Mouse (Mus musculus) left cerebral cortex, postnatal 14 days (tissue): ENCODE results near the gene Tex2. TPM values are rescaled to one million over a fixed set of nuclear protein-coding genes. Genes with fewer than 3 reads are reported as not detected.
"Not testable (repeated sequence)": the region's sequence is repeated elsewhere in the genome, so short reads cannot be mapped to it uniquely, and the experiment has no call there.

Experiments used
- DNase-seq, 2 experiments: peaks; one replicate each; pipeline ENCODE4 v3.0.0; 2021 to 2022; ENCODE audit warnings: low spot score in 2 of 2, mixed read lengths in 1 of 2
- intact Hi-C: fragments of 180-260 bp; cut with DNase I; formaldehyde crosslinking; loops from one replicate; pipeline ENCODE4 v1.15.1; 2025
- total RNA-seq, 2 experiments: library from RNA; stranded (reverse); gene quantifications; 2 replicates each; pipeline ENCODE4 v1.2.3; 2021

The Tex2 gene
- total RNA-seq, 2 experiments from 2014 or later = 98.0 to 102 TPM

DNA sequence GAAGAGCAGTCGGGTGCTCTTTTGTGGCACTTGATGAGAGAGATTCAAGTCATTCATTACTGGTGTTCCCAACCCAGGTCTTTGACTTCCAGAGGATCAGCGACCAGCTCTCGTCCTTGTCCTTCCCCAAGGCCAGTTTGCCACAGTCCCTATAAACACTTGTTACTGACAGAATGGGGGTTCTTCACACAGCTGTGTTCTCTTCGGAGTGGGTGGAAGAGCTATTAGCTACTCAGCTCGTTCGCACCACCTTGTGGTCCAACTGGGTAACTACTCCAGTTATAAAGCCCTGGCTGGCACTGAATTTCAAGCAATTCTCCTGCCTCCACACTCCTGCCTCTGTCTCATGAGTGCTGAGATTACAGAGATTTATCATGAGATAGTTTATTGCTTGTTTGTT, 14.5 kb upstream of the Tex2 start:
- DNase-seq = peak; percentile 80 to 82
- intact Hi-C loops = loop anchor here (1.0 to 5.0 kb wide), 2 partner anchors 125 to 209 kb away; no protein-coding TSS in a partner anchor

DNA sequence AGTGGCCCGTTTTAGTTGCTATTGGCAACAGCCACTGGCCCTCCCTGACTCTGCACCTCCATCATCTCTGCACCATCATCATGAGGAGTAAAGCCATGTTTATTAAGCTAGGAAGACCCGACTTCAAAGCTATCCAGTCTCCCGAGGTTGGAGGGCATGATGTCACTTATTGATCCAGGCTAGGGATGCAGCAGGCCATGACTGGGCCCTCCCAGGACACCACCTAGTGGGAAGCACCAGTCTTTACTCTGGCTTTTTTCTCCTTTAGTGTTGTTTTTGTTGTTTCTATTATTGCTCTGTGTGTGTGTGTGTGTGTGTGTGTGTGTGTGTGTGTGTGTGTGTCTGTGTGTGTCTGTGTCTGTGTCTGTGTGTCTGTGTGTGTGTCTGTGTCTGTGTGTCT, 12.4 kb upstream of the Tex2 start:
- intact Hi-C loops = loop anchor here (5.0 kb wide), 1 partner anchor 123 kb away; no protein-coding TSS in a partner anchor
- no peak for DNase-seq

DNA sequence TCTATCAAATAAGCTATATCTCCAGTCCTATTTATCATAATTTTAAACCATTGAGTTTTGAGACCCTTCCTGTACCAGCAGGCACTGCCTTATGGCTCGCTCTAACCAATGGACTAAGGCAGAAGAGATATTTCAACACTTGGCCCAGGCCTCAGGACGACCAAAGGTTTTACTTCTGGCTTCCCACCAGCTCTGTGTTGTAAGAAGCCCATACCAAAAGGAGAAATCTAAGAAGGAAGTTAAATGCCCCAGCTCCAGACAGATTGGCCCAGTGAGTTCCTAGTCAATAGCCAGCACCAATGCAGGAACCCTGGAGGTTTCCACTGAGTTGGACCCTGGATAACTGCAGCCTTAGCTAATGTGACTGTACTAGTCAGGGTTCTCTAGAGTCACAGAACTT, 10.4 kb upstream of the Tex2 start:
- DNase-seq = no peak
- intact Hi-C loops = no loop called here

DNA sequence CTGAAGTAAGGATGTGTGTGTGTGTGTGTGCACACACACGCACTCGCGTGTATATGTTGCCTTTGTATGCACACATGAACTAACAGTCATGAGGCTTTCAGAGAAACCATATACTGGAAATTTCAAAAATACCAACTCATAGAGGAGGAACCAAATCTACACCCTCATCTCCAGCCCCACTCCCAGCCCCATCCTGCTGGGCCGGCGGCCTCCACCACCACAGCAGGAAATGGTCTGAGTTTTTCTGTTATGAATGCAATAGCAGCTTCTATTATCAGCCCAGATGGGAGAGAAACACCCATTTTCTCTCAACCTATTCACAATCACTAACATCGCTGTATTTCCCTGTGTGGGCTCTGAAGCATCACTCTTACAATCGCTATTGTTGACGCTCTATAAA, 8.8 kb upstream of the Tex2 start:
- intact Hi-C loops = no loop called here
- no peak for DNase-seq

DNA sequence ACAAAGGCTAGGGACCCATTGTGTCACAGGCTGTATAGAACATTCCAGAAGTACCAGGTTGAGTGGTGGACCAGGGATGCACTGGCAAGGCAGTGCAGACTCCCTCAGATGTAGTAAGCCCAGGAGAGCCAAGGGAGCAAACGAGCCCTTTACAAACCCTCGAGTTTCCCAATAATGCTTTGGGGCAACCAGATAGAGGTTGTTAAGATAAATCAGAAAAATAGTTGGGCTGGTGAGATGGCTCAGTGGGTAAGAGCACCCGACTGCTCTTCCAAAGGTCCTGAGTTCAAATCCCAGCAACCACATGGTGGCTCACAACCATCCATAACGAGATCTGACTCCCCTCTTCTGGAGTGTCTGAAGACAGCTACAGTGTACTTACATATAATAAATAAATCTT, 5.5 kb upstream of the Tex2 start:
- intact Hi-C loops = loop anchor here (10.0 kb wide), 1 partner anchor 344 kb away; the partner anchor contains the start of genes Smarcd2 and Tcam1
- not testable (repeated sequence) for DNase-seq

DNA sequence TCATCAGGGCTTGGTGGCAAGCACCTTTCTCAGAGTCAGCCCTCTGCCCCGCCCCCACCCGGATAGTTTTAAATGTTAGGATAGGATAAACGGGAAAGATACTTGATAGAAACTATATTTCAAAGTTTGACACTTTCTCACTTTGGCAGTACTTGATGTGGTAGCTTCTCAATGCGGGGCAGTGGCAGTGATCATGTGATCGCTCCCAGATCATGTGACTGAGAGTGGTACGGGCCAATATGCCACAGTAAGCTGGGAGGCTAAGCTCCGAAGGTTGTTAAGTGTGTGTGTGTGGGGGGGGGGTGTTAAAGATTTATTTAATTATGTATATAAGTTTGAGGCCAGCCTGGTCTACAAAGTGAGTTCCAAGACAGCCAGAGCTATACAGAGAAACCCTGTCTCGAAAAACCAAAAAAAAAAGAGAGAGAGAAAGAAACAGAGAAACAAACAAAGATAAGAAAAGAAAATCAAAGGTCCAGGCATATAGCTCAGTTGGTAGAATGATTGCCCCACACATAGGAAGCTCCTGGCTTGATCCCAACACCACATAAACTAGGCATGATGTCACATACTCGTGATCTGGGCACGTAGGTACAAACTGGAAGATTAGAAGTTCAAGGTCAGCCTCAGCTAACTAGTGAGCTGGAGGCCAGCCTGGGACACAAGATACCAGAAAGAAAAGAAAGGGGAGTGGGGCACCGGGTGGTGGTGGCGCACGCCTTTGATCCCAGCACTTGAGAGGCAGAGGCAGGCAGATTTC, 4.8 kb upstream of the Tex2 start:
- DNase-seq = no peak
- intact Hi-C loops = loop anchor here (10.0 kb wide), 1 partner anchor 343 kb away; the partner anchor contains the start of genes Smarcd2 and Tcam1

DNA sequence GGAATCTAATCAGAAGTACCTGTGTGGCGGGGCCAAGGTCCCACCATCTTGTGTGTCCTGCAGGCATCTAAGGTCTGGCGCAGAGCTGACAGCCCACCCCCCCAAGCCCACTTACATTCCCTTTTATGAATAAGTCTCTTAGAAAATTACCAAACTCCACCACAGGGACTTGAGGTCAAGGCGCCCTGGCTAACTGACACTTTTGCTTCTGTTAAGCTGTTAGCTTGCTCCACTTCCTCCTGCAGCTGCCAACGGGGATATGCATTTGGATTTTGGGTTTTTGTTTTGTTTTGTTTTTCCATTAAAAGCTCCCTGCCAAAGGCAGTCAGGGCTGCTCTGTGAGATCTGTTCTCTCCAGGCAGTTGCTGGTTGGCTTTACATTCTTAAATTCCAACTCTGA, 2.3 kb upstream of the Tex2 start:
- intact Hi-C loops = loop anchor here (10.0 kb wide), 1 partner anchor 341 kb away; the partner anchor contains the start of genes Smarcd2 and Tcam1
- DNase-seq = no peak

DNA sequence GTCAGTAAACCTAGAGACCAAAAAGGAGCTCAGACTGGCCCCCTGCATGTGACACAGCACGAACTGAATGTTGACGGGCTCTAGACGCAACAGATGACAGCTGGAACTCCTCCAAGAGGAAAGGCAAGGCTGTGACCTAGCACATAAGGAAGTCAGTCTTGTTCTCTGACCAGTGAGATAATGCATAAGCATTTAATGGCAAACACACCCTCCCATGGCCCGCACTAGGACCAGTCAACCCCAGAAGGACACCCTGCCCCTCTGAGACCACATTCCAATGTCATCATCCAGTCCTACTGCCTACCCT, 1.1 kb upstream of the Tex2 start:
- intact Hi-C loops = loop anchor here (5.0 to 10.0 kb wide), 3 partner anchors 52 to 339 kb away; partner anchors contain the start of genes Smarcd2 and Tcam1
- DNase-seq = no peak

DNA sequence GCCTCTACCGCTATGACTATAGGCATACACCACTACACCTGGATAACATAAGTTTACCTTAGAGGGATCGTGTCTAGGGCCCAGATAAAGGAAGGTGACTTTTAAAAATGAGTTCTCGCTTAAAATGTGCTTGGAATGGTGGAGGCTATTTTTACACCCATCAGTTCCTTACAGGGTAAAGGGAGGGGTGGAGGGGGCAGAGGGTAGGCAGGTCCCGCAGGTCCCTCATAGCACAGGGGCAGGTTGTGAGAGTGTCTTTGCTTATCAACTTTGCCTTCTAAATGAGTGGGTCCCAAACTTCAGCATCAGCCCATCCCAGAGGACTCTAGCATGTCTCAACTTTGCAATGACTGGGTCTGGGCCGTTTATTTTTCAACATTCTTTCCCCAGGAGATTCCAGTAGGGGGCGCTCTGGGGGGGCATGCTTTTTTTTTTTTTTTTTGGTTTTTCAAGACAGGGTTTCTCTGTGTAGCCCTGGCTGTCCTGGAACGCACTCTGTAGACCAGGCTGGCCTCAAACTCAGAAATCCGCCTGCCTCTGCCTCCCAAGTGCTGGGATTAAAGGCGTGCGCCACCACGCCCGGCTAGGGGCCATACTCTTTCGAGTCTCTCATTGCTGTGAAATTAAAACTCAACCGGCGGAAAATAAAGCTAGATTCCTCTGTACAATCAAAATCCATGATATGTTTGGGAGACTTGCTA, 565 bp upstream of the Tex2 start:
- intact Hi-C loops = loop anchor here (5.0 to 10.0 kb wide), 3 partner anchors 51 to 339 kb away; partner anchors contain the start of genes Smarcd2 and Tcam1
- no peak for DNase-seq

DNA sequence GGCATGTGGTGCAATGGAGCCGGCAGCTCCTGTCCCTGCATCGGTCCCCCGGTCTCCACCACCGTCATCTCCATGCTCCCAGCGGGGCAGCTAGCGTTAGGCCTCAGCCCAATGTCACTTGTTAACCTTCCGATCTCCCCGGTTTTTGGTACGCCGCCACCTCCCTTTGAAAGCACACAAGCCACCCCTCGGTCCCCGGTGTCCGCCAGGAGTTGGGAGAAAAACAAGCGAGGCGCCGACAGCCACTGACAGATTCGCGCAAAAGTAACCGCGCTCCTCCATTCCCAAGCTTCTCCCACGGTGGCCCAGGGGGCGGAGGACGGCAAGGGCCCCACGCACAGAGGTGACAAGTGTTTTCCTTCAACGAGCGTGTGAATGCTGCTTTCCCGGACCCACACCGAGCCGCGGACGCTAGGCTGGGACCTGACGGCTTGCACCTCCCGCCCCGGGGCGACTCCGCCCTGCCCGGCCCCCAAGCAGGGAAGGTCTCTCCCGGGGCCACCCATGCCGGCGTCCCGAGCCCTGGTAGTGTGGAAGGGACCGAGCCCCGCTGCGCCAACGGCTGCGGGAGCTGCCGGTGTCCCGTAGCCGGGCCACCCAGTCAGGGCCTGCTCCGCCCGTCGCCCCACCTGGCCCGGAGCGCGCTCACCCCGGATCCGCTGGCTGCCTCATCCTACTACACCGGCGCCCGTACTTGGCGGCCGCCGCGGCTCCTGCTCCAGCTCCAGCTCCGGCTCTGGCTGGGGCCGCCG, 838 bp downstream of the Tex2 start:
- intact Hi-C loops = loop anchor here (5.0 to 10.0 kb wide), 3 partner anchors 50 to 338 kb away; partner anchors contain the start of genes Smarcd2 and Tcam1

DNA sequence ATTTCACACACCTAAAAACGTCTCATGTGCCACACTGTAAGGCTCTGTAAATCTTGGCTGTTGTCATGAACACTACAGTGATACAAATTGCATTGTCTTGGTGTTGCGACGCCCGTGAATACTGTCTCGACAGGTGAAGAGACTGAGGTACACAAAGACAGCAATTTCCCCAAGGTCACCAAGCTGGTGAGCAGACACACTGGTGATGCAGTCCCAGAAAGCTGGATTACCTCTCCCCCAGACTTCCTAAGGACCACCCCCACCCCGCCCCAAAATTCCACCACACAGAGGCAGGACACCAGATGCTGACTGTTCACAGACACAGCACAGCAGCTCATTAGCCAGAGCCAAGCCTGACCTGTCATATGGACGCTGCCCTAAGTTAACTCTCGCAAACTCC, 3.5 kb downstream of the Tex2 start:
- no peak for DNase-seq
- intact Hi-C loops = loop anchor here (5.0 to 10.0 kb wide), 3 partner anchors 47 to 335 kb away; partner anchors contain the start of genes Smarcd2 and Tcam1

More for the DNA sequence above, 838 bp downstream of the Tex2 start:
- DNase-seq = peak; percentile 23 to 39

DNA sequence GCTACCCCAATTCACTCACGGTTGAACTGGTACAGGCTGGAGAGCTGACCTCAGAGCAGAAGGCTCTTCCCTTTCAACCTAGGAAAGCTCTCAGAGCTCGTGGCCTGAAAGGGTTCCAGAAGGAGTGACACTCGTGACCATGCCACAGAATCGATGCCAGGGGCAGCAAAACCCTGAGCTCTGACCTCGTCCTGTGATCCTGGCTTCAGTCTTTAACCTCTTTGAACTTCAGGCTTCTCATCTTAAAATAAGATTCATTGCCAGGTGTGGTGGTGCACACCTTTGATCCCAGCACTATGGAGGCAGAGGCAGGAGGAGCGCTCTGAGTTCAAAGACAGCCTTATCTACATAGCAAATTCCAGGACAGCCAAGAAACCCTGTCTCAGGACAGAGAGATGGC, 5.9 kb downstream of the Tex2 start:
- intact Hi-C loops = no loop called here
- no peak for DNase-seq

DNA sequence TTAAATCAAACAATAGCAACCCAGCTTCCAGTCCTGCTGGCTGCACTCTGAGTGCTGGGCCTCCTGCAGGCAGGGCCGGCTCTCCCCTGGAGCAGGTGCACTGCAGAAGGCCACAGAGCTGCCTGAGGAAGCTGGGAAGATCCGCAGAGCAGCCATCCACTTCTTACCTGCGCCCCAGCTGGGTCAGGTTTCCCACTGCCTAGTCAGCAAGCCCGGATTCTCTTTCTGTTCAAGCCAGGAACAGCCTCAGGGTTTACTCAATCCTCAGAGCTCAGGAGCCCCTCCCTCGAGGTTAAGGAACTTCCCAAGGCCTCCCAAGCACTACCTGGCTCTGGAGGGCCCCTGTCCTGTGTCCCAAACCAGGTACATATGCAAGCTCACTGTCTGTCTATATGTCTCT, 7.2 kb downstream of the Tex2 start:
- intact Hi-C loops = no loop called here
- DNase-seq = no peak

DNA sequence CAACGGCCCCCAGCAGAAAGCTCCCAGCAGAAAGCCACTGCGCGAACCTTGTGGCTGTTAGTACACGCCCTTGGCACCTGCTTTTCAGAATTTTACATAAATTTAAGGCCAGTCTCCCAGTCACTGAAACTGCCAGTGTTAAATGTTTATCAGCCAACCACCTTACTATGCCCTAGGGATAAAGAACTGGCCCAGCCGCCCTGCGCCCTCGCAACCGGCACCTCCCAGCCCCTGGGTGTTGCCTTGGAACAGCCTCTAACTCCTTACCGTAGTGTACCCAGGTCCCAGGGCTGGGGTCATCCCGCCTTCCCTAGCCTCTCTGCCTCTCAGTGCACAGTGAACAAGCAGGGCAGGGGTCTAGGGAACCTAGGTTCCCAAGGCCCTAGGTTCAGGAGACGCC, 10.0 kb downstream of the Tex2 start:
- DNase-seq = no peak
- intact Hi-C loops = no loop called here

DNA sequence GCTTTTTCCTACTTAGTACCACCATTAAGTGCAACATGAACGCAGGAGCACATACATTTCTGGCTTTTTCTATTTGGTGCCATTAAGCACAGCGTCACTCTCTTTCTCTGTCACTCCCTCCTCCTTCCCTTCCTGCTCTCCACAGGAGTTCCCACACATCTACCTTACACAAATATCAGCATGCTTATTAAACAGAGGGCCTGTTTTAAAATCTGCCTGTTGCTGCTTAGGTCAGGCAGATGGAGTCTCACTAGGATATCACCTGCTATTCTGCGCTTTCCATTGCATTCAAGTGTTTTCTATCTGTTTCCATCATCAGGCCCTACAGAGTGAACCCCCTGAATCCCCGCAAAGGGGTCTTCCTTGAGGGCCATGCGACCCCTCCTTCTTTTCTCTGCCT, 13.1 kb downstream of the Tex2 start:
- intact Hi-C loops = no loop called here
- no peak for DNase-seq

DNA sequence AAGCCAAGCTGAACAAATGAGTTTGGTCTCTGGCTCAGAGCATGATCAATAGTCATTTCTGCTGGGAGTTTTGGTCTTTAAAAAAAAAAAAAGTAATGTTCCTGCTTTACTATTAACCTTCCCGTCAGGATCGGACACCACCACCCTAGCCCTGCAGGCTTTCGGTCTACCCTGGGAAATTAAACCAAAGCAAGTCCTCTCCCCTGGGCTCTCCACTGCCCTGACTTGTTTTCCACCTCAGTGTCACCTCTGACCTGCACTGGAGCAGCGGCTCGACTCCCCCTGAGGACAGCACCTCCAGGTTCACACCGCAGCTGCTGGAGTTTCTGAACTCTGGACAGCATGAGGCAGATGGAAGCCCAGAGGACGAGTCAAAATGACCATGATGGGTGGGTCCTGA, 13.9 kb downstream of the Tex2 start:
- intact Hi-C loops = no loop called here

DNA sequence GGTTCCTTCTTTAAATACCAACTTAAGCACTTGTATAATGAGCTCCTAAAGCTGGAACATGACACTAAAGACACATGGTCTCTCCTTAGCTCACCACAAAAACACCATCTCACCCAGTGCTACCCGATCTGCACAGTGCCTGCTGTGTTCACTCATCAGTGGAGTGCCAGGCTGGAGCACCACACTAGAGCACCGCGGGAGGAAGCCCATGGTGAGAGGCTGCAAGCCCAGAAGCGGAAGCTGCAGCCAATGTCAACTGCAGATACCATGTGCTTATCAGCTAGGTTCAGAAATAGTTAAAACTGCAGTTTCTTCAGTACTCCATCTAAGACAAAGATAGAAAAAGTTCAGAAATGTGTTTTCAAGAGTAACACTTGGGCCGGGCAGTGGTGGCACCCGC, 14.9 kb downstream of the Tex2 start:
- DNase-seq = no peak
- intact Hi-C loops = no loop called here

More for the DNA sequence above, 13.9 kb downstream of the Tex2 start:
- no peak for DNase-seq

DNA sequence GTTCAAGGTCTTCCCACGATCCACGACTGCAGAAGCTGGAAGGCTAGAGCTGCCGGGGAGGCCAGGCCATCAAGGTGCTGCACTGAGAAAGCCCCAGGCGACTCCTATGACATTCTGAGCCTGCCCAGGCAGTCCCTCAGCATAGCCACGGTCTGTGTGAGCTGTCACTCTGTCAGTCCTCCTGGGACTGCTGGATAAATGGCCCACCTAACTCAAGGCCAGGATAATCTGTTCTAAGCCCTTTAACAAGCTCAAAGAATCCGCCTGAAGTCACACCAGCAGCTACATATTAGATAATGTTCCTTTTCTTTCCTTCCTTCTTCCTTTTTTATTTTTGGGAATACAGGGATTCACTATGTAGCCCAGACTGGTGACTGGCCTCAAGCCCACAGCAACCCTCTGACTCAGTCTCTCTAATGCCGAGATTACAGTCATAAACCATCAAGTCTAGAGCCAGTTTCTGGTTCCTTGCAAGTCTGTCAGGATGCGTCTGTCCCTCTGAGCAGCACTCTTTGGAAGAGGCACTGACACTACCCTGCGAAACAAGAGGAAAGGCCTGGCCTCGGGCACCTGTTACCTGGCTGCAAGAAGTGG, 15.4 kb downstream of the Tex2 start:
- intact Hi-C loops = no loop called here
- no peak for DNase-seq

DNA sequence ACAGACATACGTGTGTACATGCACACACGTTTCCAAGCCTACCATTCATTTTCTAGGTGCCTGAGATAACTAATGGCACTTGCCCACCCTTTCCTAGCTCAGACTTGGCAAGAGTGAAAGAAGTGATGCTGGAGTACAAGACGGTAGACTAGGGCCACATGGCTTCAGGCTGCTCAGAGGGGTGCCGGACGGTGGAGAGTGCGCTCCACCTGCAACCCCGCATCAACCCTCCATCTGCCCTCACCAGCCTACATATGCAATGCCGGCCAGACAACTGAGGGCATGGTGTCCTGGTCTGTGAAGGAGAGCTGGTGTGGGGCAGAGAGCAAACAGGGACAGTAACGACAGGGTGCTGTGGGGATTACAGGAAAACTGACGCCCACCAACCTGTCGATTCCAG, 22.0 kb downstream of the Tex2 start:
- DNase-seq = no peak
- intact Hi-C loops = no loop called here
